Mouse (Mus musculus): ENCODE data around the gene Kcnj14. TPM values are rescaled to one million over a fixed set of nuclear protein-coding genes. Genes with fewer than 3 reads are reported as not detected.

The Kcnj14 gene
- polyA plus RNA-seq (2015; fragmentation: Nextera tagmentation; extraction: Ambion mirVana): 1.2 TPM in 2 replicates

- WGBS: 74% methylated on average over 7 of the region's 7 CpGs
- Histone ChIP-seq H3K27ac (ENCODE audit: low read depth, low read length) (no peak within 1 kb of the TSS), H3K9me3 (ENCODE audit: control insufficient read depth, low read length) (no peaks in the 10 kb centered on the region), H3K4me2 (ENCODE audit: low read length) (no peak within 1 kb of the TSS), H3K36me3 (ENCODE audit: control insufficient read depth, insufficient read depth, low read length) (peaks cover 22% of the 10 kb centered on the region), H3K9ac (ENCODE audit: low read depth, low read length) (no peak within 1 kb of the TSS), H3K4me3 (ENCODE audit: low read length) (no peak within 1 kb of the TSS), H3K4me1 (ENCODE audit: control insufficient read depth, insufficient read depth, low read depth, low read length) (peaks cover under 1% of the 10 kb centered on the region), H3K27me3 (replicated peaks; ENCODE audit: control insufficient read depth, insufficient read depth, low read length) (no peaks in the 10 kb centered on the region)
- no peak for ATAC-seq
Measured at GRCm38 (mm10) chr7:45824598-45824997, at the start of gene Kcnj14. Gene Kcnj14, minus strand, starts transcription at chr7:45824782.

DNA sequence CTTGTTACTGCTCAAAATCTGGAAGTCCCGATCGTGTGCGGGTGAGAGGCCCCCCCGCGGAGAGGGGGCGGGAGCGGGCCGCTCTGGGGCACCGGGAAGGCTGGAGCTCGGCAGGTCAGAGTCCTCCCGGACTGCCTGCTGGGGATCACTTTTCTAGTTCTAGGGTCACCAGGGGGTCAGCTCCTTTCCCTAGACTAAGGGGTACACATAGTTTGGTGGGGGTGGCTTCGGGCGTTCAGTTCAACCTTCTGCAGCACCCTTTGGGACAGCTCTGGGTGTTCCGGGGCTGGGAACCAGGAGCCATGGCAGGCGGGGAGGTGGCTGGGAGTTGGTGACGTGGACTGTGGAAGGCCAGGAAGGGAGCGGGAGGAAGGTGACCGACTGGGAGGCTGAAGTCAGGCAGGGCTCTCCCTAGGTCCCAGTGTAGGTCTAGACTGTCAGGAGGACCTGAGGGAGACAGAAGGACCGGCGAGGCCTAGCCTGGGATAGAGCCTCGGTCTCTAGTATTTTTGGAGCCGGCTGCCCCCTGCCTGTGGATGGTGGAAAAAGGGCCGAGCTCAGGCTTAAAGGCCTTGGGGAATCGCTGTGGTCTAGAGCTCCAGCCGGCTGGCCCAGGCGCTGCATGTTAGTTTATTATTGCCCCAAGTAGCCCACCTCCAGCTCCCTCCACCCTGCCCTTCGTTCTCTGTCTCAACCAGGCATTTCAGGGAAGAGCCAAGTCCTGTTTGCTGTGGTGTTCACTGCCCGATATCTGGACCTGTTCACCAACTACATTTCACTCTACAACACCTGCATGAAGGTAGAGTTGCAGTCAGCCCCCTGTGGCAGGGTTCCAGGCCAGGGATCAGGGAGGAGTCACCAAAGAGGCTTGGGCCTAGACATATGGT is 48.7 kb upstream of the Kcnj14 start:
- Histone ChIP-seq H3K9ac (ENCODE audit: low read depth, low read length) (peak overlapping the region; percentile 72), H3K4me2 (ENCODE audit: low read length) (peak overlapping the region; percentile 89), H3K27me3 (replicated peaks; ENCODE audit: control insufficient read depth, insufficient read depth, low read length) (no peaks in the 10 kb centered on the region), H3K36me3 (ENCODE audit: control insufficient read depth, insufficient read depth, low read length) (peaks cover 18% of the 10 kb centered on the region; the same call in 1 of the 2 replicates), H3K4me3 (ENCODE audit: low read length) (peak overlapping the region; percentile 52), H3K4me1 (ENCODE audit: control insufficient read depth, insufficient read depth, low read depth, low read length) (peaks cover 36% of the 10 kb centered on the region), H3K27ac (ENCODE audit: low read depth, low read length) (peak overlapping the region; percentile 65), H3K9me3 (ENCODE audit: control insufficient read depth, low read length) (no peaks in the 10 kb centered on the region)
- peak; percentile 19; the same call in 1 of the 2 replicates for ATAC-seq
- 2% methylated on average over 28 of the region's 28 CpGs for WGBS

DNA sequence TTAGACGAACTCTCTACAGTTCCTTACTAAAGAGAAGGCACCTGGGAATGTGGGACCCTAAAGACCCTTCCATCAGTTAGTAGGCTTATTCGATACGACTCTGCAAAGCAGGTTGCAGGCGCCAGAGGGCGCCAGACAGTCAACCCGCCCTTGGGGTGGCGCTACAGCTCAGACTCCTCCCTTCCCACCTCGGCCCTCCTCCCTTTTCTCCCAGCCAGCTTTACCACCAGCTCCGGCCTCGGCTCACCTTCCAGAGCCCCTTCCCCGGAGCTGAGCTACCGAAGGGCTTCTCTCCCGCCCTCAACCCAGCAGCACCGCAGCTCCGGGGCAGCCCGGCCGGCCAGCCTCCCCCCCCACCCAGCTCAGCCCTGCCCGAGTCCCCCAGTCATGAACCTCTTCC is 48.0 kb upstream of the Kcnj14 start, which contains the start of gene Kdelr1:
TSS of gene Kdelr1 (plus strand) at position 149 of the 400 bp plus-strand sequence.
- Histone ChIP-seq H3K27me3 (replicated peaks; ENCODE audit: control insufficient read depth, insufficient read depth, low read length) (no peaks in the 10 kb centered on the region), H3K9me3 (ENCODE audit: control insufficient read depth, low read length) (no peaks in the 10 kb centered on the region), H3K9ac (ENCODE audit: low read depth, low read length) (peak within 1 kb of the TSS; percentile 72), H3K36me3 (ENCODE audit: control insufficient read depth, insufficient read depth, low read length) (peaks cover 15% of the 10 kb centered on the region; the same call in 1 of the 2 replicates), H3K4me3 (ENCODE audit: low read length) (peak within 1 kb of the TSS; percentile 52), H3K27ac (ENCODE audit: low read depth, low read length) (peak within 1 kb of the TSS; percentile 65), H3K4me1 (ENCODE audit: control insufficient read depth, insufficient read depth, low read depth, low read length) (peaks cover 43% of the 10 kb centered on the region), H3K4me2 (ENCODE audit: low read length) (peak within 1 kb of the TSS; percentile 89)
- ATAC-seq: peak; percentile 73
- under 1% methylated on average over 18 of the region's 18 CpGs for WGBS

DNA sequence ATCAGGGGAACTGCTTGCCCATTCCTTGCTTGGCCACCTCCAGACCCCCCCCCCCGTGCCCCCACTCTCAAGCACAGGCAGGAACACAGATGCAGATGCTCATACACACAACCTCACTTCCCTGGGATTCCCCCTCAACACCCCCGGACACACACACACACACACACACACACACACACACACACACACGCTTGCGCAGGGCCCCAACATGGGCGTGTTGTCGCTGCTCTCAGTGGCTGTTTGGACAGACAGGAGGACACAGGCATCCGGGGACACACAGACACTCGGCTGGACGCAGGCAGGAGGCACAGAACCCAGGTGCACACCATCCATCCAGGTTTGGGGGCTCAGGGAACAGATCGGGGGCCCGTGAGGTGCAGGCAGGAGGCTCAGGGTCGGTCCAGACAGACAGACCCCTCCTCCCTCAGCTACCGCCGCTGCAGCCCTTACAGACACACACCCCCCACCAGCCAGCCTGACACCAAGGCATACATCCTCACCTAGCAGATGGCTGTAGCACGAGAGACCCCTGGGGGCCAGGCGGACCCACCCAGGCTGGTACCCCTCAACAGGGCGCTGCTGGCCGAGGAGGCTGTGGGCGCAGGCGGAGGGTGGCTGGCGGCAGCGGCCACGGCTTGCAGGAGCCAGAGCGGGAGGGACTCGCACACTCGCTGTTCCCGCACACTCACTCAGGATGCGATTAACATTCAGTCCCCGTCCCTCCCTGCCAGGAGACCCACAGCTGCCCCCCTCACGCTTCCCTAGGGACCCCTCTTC is 45.9 kb upstream of the Kcnj14 start:
- H3K9ac ChIP-seq (ENCODE audit: low read depth, low read length): peak overlapping the region; percentile 84
- peak overlapping the region; percentile 60 for H3K27ac ChIP-seq (ENCODE audit: low read depth, low read length)
- peak; percentile 7 for ATAC-seq
- peak overlapping the region; percentile 79 for H3K4me2 ChIP-seq (ENCODE audit: low read length)
- H3K36me3 ChIP-seq (ENCODE audit: control insufficient read depth, insufficient read depth, low read length): no peaks in the 10 kb centered on the region
- H3K4me3 ChIP-seq (ENCODE audit: low read length): peak overlapping the region; percentile 72
- no peaks in the 10 kb centered on the region for H3K9me3 ChIP-seq (ENCODE audit: control insufficient read depth, low read length)
- WGBS: under 1% methylated on average over 30 of the region's 30 CpGs
- peaks cover 53% of the 10 kb centered on the region for H3K4me1 ChIP-seq (ENCODE audit: control insufficient read depth, insufficient read depth, low read depth, low read length)
- no peaks in the 10 kb centered on the region for H3K27me3 ChIP-seq (replicated peaks; ENCODE audit: control insufficient read depth, insufficient read depth, low read length)

DNA sequence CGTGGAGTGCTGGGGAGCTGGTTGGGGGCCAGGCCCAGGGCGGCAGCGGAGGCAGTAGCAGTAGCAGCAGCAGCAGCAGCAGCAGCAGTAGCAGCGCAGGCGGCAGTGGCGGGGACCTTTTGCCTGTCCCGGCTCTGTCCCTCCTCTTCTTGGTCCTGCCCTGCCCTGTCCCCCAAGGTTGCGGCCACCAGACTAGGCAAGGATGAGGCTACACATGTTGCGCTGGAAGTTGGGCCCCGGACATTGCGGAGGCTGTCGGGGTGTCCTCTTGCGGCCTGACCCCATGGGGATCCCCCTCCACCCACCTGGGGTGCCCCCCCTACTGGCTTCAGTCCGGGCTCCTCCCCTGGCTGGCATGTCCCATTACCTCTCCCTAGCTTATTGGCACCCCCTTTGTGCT is 45.2 kb upstream of the Kcnj14 start:
- ATAC-seq: no peak
- peak overlapping the region; percentile 60 for H3K27ac ChIP-seq (ENCODE audit: low read depth, low read length)

GRCm38 (mm10) chr7:45869107-45869670 is 44.6 kb upstream of the Kcnj14 start:
- ATAC-seq: no peak
- Histone ChIP-seq H3K4me3 (ENCODE audit: low read length) (peak overlapping the region; percentile 72), H3K4me2 (ENCODE audit: low read length) (peak overlapping the region; percentile 79), H3K27ac (ENCODE audit: low read depth, low read length) (peak overlapping the region; percentile 60; the same call in 1 of the 2 replicates), H3K4me1 (ENCODE audit: control insufficient read depth, insufficient read depth, low read depth, low read length) (peaks cover 46% of the 10 kb centered on the region), H3K9me3 (ENCODE audit: control insufficient read depth, low read length) (no peaks in the 10 kb centered on the region), H3K9ac (ENCODE audit: low read depth, low read length) (peak overlapping the region; percentile 84), H3K27me3 (replicated peaks; ENCODE audit: control insufficient read depth, insufficient read depth, low read length) (no peaks in the 10 kb centered on the region), H3K36me3 (ENCODE audit: control insufficient read depth, insufficient read depth, low read length) (no peaks in the 10 kb centered on the region)
- 8% methylated on average over 8 of the region's 8 CpGs for WGBS

More for the DNA sequence above, 45.2 kb upstream of the Kcnj14 start:
- peak overlapping the region; percentile 72 for H3K4me3 ChIP-seq (ENCODE audit: low read length)
- 5% methylated on average over 10 of the region's 14 CpGs for WGBS
- no peaks in the 10 kb centered on the region for H3K9me3 ChIP-seq (ENCODE audit: control insufficient read depth, low read length)
- H3K9ac ChIP-seq (ENCODE audit: low read depth, low read length): peak overlapping the region; percentile 84
- H3K27me3 ChIP-seq (replicated peaks; ENCODE audit: control insufficient read depth, insufficient read depth, low read length): no peaks in the 10 kb centered on the region
- peaks cover 50% of the 10 kb centered on the region for H3K4me1 ChIP-seq (ENCODE audit: control insufficient read depth, insufficient read depth, low read depth, low read length)
- H3K4me2 ChIP-seq (ENCODE audit: low read length): peak overlapping the region; percentile 79
- H3K36me3 ChIP-seq (ENCODE audit: control insufficient read depth, insufficient read depth, low read length): no peaks in the 10 kb centered on the region

DNA sequence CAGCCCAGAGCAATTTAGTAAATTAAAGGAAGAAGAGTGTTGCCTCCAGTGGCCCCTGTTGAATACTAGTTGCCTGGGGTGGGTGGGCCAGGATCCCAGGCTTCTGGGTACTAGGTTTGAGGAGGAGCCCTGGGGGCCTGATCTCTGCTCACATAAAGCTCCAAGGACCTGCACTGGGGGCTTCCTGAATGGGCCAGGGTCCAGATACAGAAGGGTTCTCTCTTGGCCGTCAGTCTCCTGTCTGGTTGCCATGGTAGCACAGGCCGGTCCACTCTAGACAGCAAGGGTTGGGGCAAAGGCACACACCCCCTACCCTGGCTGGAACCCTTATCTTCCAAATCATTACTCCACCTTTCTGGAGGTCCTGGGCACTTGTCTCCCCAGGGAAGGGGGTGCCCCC is 43.3 kb upstream of the Kcnj14 start:
- H3K4me3 ChIP-seq (ENCODE audit: low read length): peak overlapping the region; percentile 72
- H3K27me3 ChIP-seq (replicated peaks; ENCODE audit: control insufficient read depth, insufficient read depth, low read length): no peaks in the 10 kb centered on the region
- no peaks in the 10 kb centered on the region for H3K36me3 ChIP-seq (ENCODE audit: control insufficient read depth, insufficient read depth, low read length)
- 8% methylated on average over 2 of the region's 2 CpGs for WGBS
- peak overlapping the region; percentile 79 for H3K4me2 ChIP-seq (ENCODE audit: low read length)
- peaks cover 39% of the 10 kb centered on the region for H3K4me1 ChIP-seq (ENCODE audit: control insufficient read depth, insufficient read depth, low read depth, low read length)
- H3K27ac ChIP-seq (ENCODE audit: low read depth, low read length): no peak overlapping the region
- no peaks in the 10 kb centered on the region for H3K9me3 ChIP-seq (ENCODE audit: control insufficient read depth, low read length)
- H3K9ac ChIP-seq (ENCODE audit: low read depth, low read length): peak overlapping the region; percentile 89
- ATAC-seq: no peak

GRCm38 (mm10) chr7:45865925-45866910 is 41.6 kb upstream of the Kcnj14 start:
- H3K27me3 ChIP-seq (replicated peaks; ENCODE audit: control insufficient read depth, insufficient read depth, low read length): no peaks in the 10 kb centered on the region
- no peaks in the 10 kb centered on the region; the same call in 1 of the 2 replicates for H3K36me3 ChIP-seq (ENCODE audit: control insufficient read depth, insufficient read depth, low read length)
- WGBS: 1% methylated on average over 82 of the region's 117 CpGs

More at GRCm38 (mm10) chr7:45865925-45866910, 41.6 kb upstream of the Kcnj14 start:
- peaks cover 36% of the 10 kb centered on the region for H3K4me1 ChIP-seq (ENCODE audit: control insufficient read depth, insufficient read depth, low read depth, low read length)
- peak overlapping the region; percentile 72 for H3K4me3 ChIP-seq (ENCODE audit: low read length)
- peak overlapping the region; percentile 71 for H3K27ac ChIP-seq (ENCODE audit: low read depth, low read length)
- peak overlapping the region; percentile 79 for H3K4me2 ChIP-seq (ENCODE audit: low read length)
- ATAC-seq: peak; percentile 45
- no peaks in the 10 kb centered on the region for H3K9me3 ChIP-seq (ENCODE audit: control insufficient read depth, low read length)
- H3K9ac ChIP-seq (ENCODE audit: low read depth, low read length): peak overlapping the region; percentile 89

Data from hindbrain, embryonic 16.5 days (tissue).